Mouse (Mus musculus) liver, embryonic 18 days (tissue): ENCODE data around the gene Ptcra. TPM values are rescaled to one million over a fixed set of nuclear protein-coding genes. Genes with fewer than 3 reads are reported as not detected.

ENCODE experiments used
- polyA plus RNA-seq: library from polyadenylated mRNA; depleted of rRNA; stranded (reverse); fragments of >200 nt; gene quantifications from 2 replicates; pipeline ENCODE4 v1.2.3, GENCODE M21; 2012; rRNA removed

The Ptcra gene
- 0.02 and 0.07 TPM in 2 replicates for polyA plus RNA-seq

GRCm38 (mm10) chr17:46763544-46763943 lies at the start of gene Ptcra:
Ptcra (minus strand) TSS chr17:46763712.

GRCm38 (mm10) chr17:46782341-46783221 lies 19.1 kb upstream of the Ptcra start, which contains the start of gene Rpl7l1:
Rpl7l1 (minus strand) TSS chr17:46782672.

GRCm38 (mm10) chr17:46772404-46773277 lies 9.1 kb upstream of the Ptcra start, which contains the start of gene 2310039H08Rik:
2310039H08Rik (plus strand) TSS chr17:46772635.

GRCm38 (mm10) chr17:46751794-46752556 lies 11.5 kb downstream of the Ptcra start, which contains the start of gene Cnpy3:
Cnpy3 (minus strand) TSS chr17:46752214.

GRCm38 (mm10) chr17:46728904-46729318 lies 34.6 kb downstream of the Ptcra start, which contains the start of gene Gnmt:
Gnmt (minus strand) TSS chr17:46729168.

GRCm38 (mm10) chr17:46710959-46711597 lies 52.4 kb downstream of the Ptcra start, which contains the start of gene Pex6:
Pex6 (plus strand) TSS chr17:46711463.

Other genes with a start within 250 kb of the Ptcra start
- gene Cul9, start 217.3 kb downstream of the Ptcra start, polyA plus RNA-seq = 2.0 and 2.2 TPM in 2 replicates
- gene Srf, start 207.5 kb downstream of the Ptcra start, polyA plus RNA-seq = 14.0 and 15.7 TPM in 2 replicates
- 3.5 and 4.6 TPM in 2 replicates for gene Ptk7, start 134.2 kb downstream of the Ptcra start, polyA plus RNA-seq
- 12.9 and 13.6 TPM in 2 replicates for gene Klc4, start 117.7 kb downstream of the Ptcra start, polyA plus RNA-seq
- gene Mrpl2, start 117.5 kb downstream of the Ptcra start, polyA plus RNA-seq = 33.0 and 36.6 TPM in 2 replicates
- gene Cul7, start 113.4 kb downstream of the Ptcra start, polyA plus RNA-seq = 11.3 and 14.8 TPM in 2 replicates
- 19.6 and 20.9 TPM in 2 replicates for gene Rrp36, start 89.4 kb downstream of the Ptcra start, polyA plus RNA-seq
- 34.5 and 36.5 TPM in 2 replicates for gene Mea1, start 84.9 kb downstream of the Ptcra start, polyA plus RNA-seq
- gene Klhdc3, start 82.8 kb downstream of the Ptcra start, polyA plus RNA-seq = 33.1 and 33.8 TPM in 2 replicates
- gene Ppp2r5d, start 58.6 kb downstream of the Ptcra start, polyA plus RNA-seq = 18.2 and 20.0 TPM in 2 replicates
- gene Pex6, start 52.2 kb downstream of the Ptcra start, polyA plus RNA-seq = 16.1 and 19.7 TPM in 2 replicates
- gene Gnmt, start 34.5 kb downstream of the Ptcra start, polyA plus RNA-seq = 352 and 359 TPM in 2 replicates
- gene Cnpy3, start 11.5 kb downstream of the Ptcra start, polyA plus RNA-seq = 19.2 and 20.6 TPM in 2 replicates
- 113 and 120 TPM in 2 replicates for gene 2310039H08Rik, start 8.9 kb upstream of the Ptcra start, polyA plus RNA-seq
- gene Rpl7l1, start 19.0 kb upstream of the Ptcra start, polyA plus RNA-seq = 38.3 and 40.8 TPM in 2 replicates
- 2.2 and 2.3 TPM in 2 replicates for gene Bicral, start 94.8 kb upstream of the Ptcra start, polyA plus RNA-seq
- 9.9 and 10.6 TPM in 2 replicates for gene Tbcc, start 127.0 kb upstream of the Ptcra start, polyA plus RNA-seq
- not detected in 2 replicates for gene Prph2, start 146.7 kb upstream of the Ptcra start, polyA plus RNA-seq
- 11.8 and 14.9 TPM in 2 replicates for gene Ubr2, start 246.8 kb upstream of the Ptcra start, polyA plus RNA-seq